Mouse (Mus musculus) cerebellum, adult 2 months (tissue): ENCODE measurements around the gene Rassf2. TPM values are rescaled to one million over a fixed set of nuclear protein-coding genes. Genes with fewer than 3 reads are reported as not detected.

Experiments used
- DNase-seq, 2 experiments: peaks; one replicate each; pipeline ENCODE4 v3.0.0; 2021
- H3K27ac ChIP-seq: fragments of 200-500 bp; 2 replicates; pipeline ENCODE4 v1.5.1; 2012; ENCODE audit warnings: low read length, control low read depth, inconsistent platforms; ENCODE audit not compliant: insufficient read depth
- H3K27me3 ChIP-seq: fragments of 200-500 bp; 2 replicates; pipeline ENCODE4 v1.6.1; 2012; ENCODE audit warnings: inconsistent platforms, mild to moderate bottlenecking, low read length, moderate library complexity; ENCODE audit not compliant: control insufficient read depth, insufficient read depth
- H3K4me1 ChIP-seq: fragments of 200-500 bp; 2 replicates; pipeline ENCODE4 v1.6.1; 2011; ENCODE audit warnings: low read length; ENCODE audit not compliant: control insufficient read depth, insufficient read depth
- H3K4me3 ChIP-seq: fragments of 200-500 bp; replicated peaks from 2 replicates; pipeline ENCODE3; 2011; ENCODE audit warnings: mild to moderate bottlenecking, low read depth, low read length, control low read depth; ENCODE audit not compliant: insufficient read depth
- CTCF ChIP-seq: fragments of 200-500 bp; IDR thresholded peaks from 2 replicates; pipeline ENCODE4 v1.5.1; 2011; ENCODE audit warnings: low read depth, mild to moderate bottlenecking, control low read depth, low read length, moderate library complexity, borderline replicate concordance; ENCODE audit not compliant: insufficient read depth
- POLR2A ChIP-seq: fragments of 200-500 bp; IDR thresholded peaks from 2 replicates; pipeline ENCODE4 v1.6.1; 2011; ENCODE audit warnings: low read length, control low read depth, borderline replicate concordance; ENCODE audit not compliant: insufficient read depth
- WGBS: fragments of 180-500 bp; shearing (Covaris S2); methylation state at CpG from one replicate; pipeline ENCODE4 v1.1.7; 2018; 5-methylcytosine and 5-hydroxymethylcytosine counted together
- polyA plus RNA-seq: library from polyadenylated mRNA; depleted of rRNA; stranded (reverse); fragments of >200 nt; gene quantifications from 2 replicates; pipeline ENCODE4 v1.2.3, GENCODE M21; 2012

The Rassf2 gene
- polyA plus RNA-seq, 1 experiment = 44.7 TPM

- Histone ChIP-seq H3K27me3 (no peaks in the 10 kb centered on the region), H3K4me1 (no peaks in the 10 kb centered on the region), H3K4me3 (no peak overlapping the region), H3K27ac (no peak overlapping the region)
- no peak for DNase-seq
- 59% methylated on average over 6 of the region's 6 CpGs for WGBS
- TF ChIP-seq CTCF = no peak
- no peak for TF ChIP-seq POLR2A
Observed at GRCm38 (mm10) chr2:132007475-132007819, 22.6 kb downstream of the Rassf2 start.

GRCm38 (mm10) chr2:132006561-132007474 is 23.2 kb downstream of the Rassf2 start:
- peak in 1 of 2 experiments; percentile 12 for DNase-seq
- no peaks in the 10 kb centered on the region for H3K27me3 ChIP-seq
- H3K4me3 ChIP-seq = no peak overlapping the region
- 80% methylated on average over 18 of the region's 18 CpGs for WGBS
- TF ChIP-seq CTCF = no peak
- no peak for TF ChIP-seq POLR2A
- H3K27ac ChIP-seq = no peak overlapping the region
- H3K4me1 ChIP-seq = no peaks in the 10 kb centered on the region

- Histone ChIP-seq H3K4me3 (no peak overlapping the region), H3K4me1 (no peaks in the 10 kb centered on the region), H3K27me3 (no peaks in the 10 kb centered on the region), H3K27ac (no peak overlapping the region)
- TF ChIP-seq CTCF (no peak), POLR2A (no peak)
- no peak for DNase-seq
- WGBS = 71% methylated on average over 4 of the region's 4 CpGs
Observed at GRCm38 (mm10) chr2:132005445-132005844, 24.6 kb downstream of the Rassf2 start.

GRCm38 (mm10) chr2:132004495-132005136 is 25.4 kb downstream of the Rassf2 start:
- Histone ChIP-seq H3K4me3 (no peak overlapping the region), H3K27ac (no peak overlapping the region), H3K27me3 (no peaks in the 10 kb centered on the region), H3K4me1 (no peaks in the 10 kb centered on the region)
- WGBS = 84% methylated on average over 9 of the region's 9 CpGs
- TF ChIP-seq POLR2A = no peak
- no peak for TF ChIP-seq CTCF
- no peak for DNase-seq

GRCm38 (mm10) chr2:132003916-132004315 is 26.1 kb downstream of the Rassf2 start:
- TF ChIP-seq POLR2A = no peak
- TF ChIP-seq CTCF = no peak
- H3K4me3 ChIP-seq = no peak overlapping the region
- no peak for DNase-seq
- no peak overlapping the region for H3K27ac ChIP-seq
- 77% methylated on average over 5 of the region's 5 CpGs for WGBS
- H3K27me3 ChIP-seq = no peaks in the 10 kb centered on the region
- H3K4me1 ChIP-seq = no peaks in the 10 kb centered on the region

- no peak overlapping the region for H3K4me3 ChIP-seq
- H3K27me3 ChIP-seq = no peaks in the 10 kb centered on the region
- TF ChIP-seq POLR2A (no peak), CTCF (no peak)
- DNase-seq = no peak
- H3K27ac ChIP-seq = no peak overlapping the region
- no peaks in the 10 kb centered on the region for H3K4me1 ChIP-seq
- 89% methylated on average over 13 of the region's 13 CpGs for WGBS
Observed at GRCm38 (mm10) chr2:132001696-132002334, 28.2 kb downstream of the Rassf2 start.

GRCm38 (mm10) chr2:131997356-131997755 is 32.7 kb downstream of the Rassf2 start:
- H3K27me3 ChIP-seq = no peaks in the 10 kb centered on the region
- TF ChIP-seq CTCF = no peak
- TF ChIP-seq POLR2A = no peak
- DNase-seq = no peak
- H3K4me1 ChIP-seq = peaks cover 17% of the 10 kb centered on the region
- H3K27ac ChIP-seq = no peak overlapping the region
- H3K4me3 ChIP-seq = no peak overlapping the region
- whole genome bisulfite sequencing = 52% methylated on average over 5 of the region's 5 CpGs
